Mouse (Mus musculus): Measurements from ENCODE around the gene Gm28553. TPM values are rescaled to one million over a fixed set of nuclear protein-coding genes. Genes with fewer than 3 reads are reported as not detected.
"Not testable (repeated sequence)": the region's sequence is repeated elsewhere in the genome, so short reads cannot be mapped to it uniquely, and the experiment has no call there.

Gene Gm28553
- not detected in 2 replicates for polyA plus RNA-seq (2012; rRNA removed)

- DNase-seq (ENCODE audit: extremely low spot score in 1 of 2, low spot score in 1 of 2) = not testable (repeated sequence)
Measured at GRCm38 (mm10) chrY:48856197-48856596, at the start of gene Gm28553. Gene Gm28553 (plus strand): TSS chrY:48856497.
